Mouse (Mus musculus) neural tube, embryonic 13.5 days (tissue): ENCODE data around the gene Arhgdia. TPM values are rescaled to one million over a fixed set of nuclear protein-coding genes. Genes with fewer than 3 reads are reported as not detected.
A peak's percentile ranks its signal among the peaks of the same experiment; 100 is the strongest.
"Not testable (repeated sequence)": the region's sequence is repeated elsewhere in the genome, so short reads cannot be mapped to it uniquely, and the experiment has no call there.

Source experiments
- ATAC-seq: fragments of 200-750 bp; cut with Nextera tagmentation; 2 replicates; pipeline ENCODE4 v1.8.0; 2017; ENCODE audit warnings: low read depth, mild to moderate bottlenecking, moderate TSS enrichment, moderate library complexity
- H3K27ac ChIP-seq: fragments of 300-500 bp; sonication (generic); replicated peaks from 2 replicates; pipeline ENCODE4 v1.5.1; 2015; ENCODE audit warnings: moderate library complexity, mild to moderate bottlenecking, inconsistent platforms
- H3K27me3 ChIP-seq: fragments of 300-500 bp; sonication (generic); 2 replicates; pipeline ENCODE4 v1.6.1; 2015; ENCODE audit warnings: mild to moderate bottlenecking, inconsistent platforms
- H3K36me3 ChIP-seq: fragments of 300-500 bp; sonication (generic); 2 replicates; pipeline ENCODE4 v1.6.1; 2015; ENCODE audit warnings: mild to moderate bottlenecking, inconsistent platforms
- H3K4me1 ChIP-seq: fragments of 300-500 bp; sonication (generic); replicated peaks from 2 replicates; pipeline ENCODE4 v1.6.1; 2015; ENCODE audit warnings: inconsistent platforms
- H3K4me2 ChIP-seq: fragments of 300-500 bp; sonication (generic); 2 replicates; pipeline ENCODE4 v1.6.1; 2015; ENCODE audit warnings: inconsistent platforms, mild to moderate bottlenecking, moderate library complexity
- H3K4me3 ChIP-seq: fragments of 300-500 bp; sonication (generic); 2 replicates; pipeline ENCODE4 v1.5.1; 2015; ENCODE audit warnings: mild to moderate bottlenecking, inconsistent platforms
- H3K9ac ChIP-seq: fragments of 300-500 bp; sonication (generic); 2 replicates; pipeline ENCODE4 v1.6.1; 2015; ENCODE audit warnings: moderate library complexity, mild to moderate bottlenecking, inconsistent platforms
- H3K9me3 ChIP-seq: fragments of 300-500 bp; sonication (generic); 2 replicates; pipeline ENCODE4 v1.6.1; 2016; ENCODE audit warnings: inconsistent platforms
- WGBS: fragments of 180-500 bp; shearing (Covaris S2); methylation state at CpG from one replicate; pipeline ENCODE4 v1.1.7; 2015; 5-methylcytosine and 5-hydroxymethylcytosine counted together
- polyA plus RNA-seq: library from polyadenylated mRNA; unstranded; fragments of >200 nt; fragmentation: Nextera tagmentation; extraction: Ambion mirVana; gene quantifications from 2 replicates; pipeline ENCODE4 v1.2.1, GENCODE M21; 2015

Arhgdia gene
- polyA plus RNA-seq, 1 experiment from 2014 or later = 543 TPM

DNA sequence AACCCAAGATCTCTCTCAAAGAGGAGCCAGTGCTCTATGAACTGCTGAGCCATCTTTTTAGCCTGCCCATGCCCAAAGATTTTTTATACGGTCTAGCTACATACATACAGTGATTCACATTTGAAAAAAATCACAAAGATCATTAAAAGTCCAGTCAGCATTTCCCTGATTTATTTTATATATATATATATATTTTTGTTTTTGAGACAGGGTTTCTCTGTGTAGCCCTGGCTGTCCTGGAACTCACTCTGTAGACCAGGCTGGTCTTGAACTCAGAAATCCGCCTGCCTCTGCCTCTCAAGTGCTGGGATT, 1.5 kb upstream of the Arhgdia start:
- Histone ChIP-seq H3K27ac (0 out of 2 replicates have a peak overlapping the region, but pooled peaks have one; percentile 97), H3K36me3 (peaks cover 61% of the 10 kb centered on the region), H3K4me1 (peaks cover 35% of the 10 kb centered on the region)
- H3K4me2 ChIP-seq, H3K9me3 ChIP-seq, ATAC-seq, H3K27me3 ChIP-seq, H3K4me3 ChIP-seq, H3K9ac ChIP-seq: not testable (repeated sequence)
- 84% methylated on average over 2 of the region's 2 CpGs for WGBS

DNA sequence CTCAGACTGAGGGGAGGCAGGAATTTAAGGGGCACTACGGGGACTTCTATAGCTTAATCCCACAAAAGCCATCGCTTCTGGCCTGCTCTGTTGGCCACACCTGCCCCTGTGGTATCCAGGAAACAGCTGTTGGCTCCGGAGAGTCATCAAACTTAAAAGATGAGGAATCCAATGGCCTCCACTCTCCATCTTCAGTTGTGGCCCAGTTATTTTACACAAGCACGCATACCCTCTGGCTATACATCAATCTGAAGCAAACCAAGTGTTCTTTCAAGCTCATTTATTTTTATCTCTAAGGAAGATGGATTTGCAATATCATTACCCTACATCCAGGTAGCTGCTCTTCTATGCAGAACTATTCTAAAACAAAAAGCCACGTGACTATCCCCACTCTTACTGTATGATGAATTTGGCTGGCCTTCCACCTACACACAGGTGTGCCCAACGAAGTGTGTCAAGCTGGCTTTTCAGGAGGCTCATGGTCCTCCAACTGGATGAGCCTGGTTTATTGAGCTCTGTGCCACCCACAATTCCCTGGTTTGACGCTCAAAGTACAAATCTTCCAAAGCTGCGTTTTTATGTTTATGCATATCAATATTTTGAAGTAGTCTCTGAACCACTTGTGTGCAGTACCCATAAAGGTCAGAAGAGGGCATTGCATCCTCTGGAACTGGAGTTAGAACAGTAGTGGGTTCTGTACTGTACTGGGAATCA, 1.0 kb upstream of the Arhgdia start:
- H3K9me3 ChIP-seq = no peaks in the 10 kb centered on the region
- peaks cover 35% of the 10 kb centered on the region for H3K4me1 ChIP-seq
- no peak for ATAC-seq
- H3K4me2 ChIP-seq = peak overlapping the region; percentile 98
- H3K36me3 ChIP-seq = peaks cover 61% of the 10 kb centered on the region
- H3K9ac ChIP-seq = peak overlapping the region; percentile 97
- peak overlapping the region; percentile 97 for H3K27ac ChIP-seq
- peak overlapping the region; percentile 78 for H3K4me3 ChIP-seq
- H3K27me3 ChIP-seq = no peaks in the 10 kb centered on the region
- WGBS = 66% methylated on average over 8 of the region's 8 CpGs

DNA sequence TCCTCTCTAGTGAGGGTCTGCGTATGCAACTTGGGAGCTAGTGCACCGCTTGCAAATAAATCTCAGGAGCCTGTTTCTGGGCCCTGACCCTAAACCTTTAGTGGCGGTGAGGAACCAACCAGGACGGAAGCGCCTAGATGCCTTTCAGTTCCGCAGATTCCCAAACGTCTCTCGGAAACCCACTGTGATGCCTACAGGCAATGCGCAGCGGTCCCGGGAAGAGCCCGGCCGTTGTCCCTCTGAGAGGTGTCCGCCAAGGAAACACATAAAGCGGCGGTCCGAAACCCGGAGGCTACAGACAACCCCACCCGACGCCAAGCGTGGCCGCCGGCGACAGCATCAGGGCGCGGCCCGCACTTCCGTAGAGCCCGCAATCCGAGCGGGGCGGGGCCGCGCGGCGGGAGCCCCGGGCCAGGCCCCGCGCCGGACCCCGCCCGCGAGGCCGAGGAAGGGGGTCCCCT, 523 bp downstream of the Arhgdia start:
- peak; percentile 36; the same call in 1 of the 2 replicates for ATAC-seq
- H3K27ac ChIP-seq = peak overlapping the region; percentile 97
- peak overlapping the region; percentile 98 for H3K4me2 ChIP-seq
- peaks cover 35% of the 10 kb centered on the region for H3K4me1 ChIP-seq
- H3K9ac ChIP-seq = peak overlapping the region; percentile 97
- peaks cover 54% of the 10 kb centered on the region for H3K36me3 ChIP-seq
- no peaks in the 10 kb centered on the region for H3K9me3 ChIP-seq
- no peaks in the 10 kb centered on the region for H3K27me3 ChIP-seq
- peak overlapping the region; percentile 78 for H3K4me3 ChIP-seq
- WGBS = under 1% methylated on average over 44 of the region's 44 CpGs

DNA sequence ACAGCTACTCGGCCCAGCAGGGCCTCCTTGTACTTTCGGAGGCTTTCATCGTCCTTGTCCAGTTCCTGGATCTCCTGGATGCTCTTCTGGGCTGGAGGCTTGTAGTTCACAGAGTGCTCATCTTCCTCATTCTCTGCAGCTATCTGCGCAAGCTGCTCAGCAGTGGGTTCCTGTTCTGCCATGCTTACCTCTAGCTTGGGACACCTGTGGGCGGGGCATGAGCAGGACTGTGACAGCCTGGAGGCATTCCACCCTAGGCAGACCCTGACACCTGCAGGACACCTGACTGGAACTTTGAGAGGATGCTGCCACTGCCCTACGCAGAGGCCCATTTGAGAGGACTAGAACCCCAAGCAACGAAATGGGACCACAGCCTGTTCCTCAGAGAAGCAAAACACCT, 1.2 kb downstream of the Arhgdia start:
- H3K4me1 ChIP-seq = peaks cover 35% of the 10 kb centered on the region
- H3K9ac ChIP-seq = peak overlapping the region; percentile 97
- H3K36me3 ChIP-seq = peaks cover 47% of the 10 kb centered on the region
- H3K27ac ChIP-seq = peak overlapping the region; percentile 97
- peak overlapping the region; percentile 98 for H3K4me2 ChIP-seq
- H3K9me3 ChIP-seq = no peaks in the 10 kb centered on the region
- 63% methylated on average over 7 of the region's 7 CpGs for WGBS
- no peak for ATAC-seq
- peak overlapping the region; percentile 78 for H3K4me3 ChIP-seq
- no peaks in the 10 kb centered on the region for H3K27me3 ChIP-seq

DNA sequence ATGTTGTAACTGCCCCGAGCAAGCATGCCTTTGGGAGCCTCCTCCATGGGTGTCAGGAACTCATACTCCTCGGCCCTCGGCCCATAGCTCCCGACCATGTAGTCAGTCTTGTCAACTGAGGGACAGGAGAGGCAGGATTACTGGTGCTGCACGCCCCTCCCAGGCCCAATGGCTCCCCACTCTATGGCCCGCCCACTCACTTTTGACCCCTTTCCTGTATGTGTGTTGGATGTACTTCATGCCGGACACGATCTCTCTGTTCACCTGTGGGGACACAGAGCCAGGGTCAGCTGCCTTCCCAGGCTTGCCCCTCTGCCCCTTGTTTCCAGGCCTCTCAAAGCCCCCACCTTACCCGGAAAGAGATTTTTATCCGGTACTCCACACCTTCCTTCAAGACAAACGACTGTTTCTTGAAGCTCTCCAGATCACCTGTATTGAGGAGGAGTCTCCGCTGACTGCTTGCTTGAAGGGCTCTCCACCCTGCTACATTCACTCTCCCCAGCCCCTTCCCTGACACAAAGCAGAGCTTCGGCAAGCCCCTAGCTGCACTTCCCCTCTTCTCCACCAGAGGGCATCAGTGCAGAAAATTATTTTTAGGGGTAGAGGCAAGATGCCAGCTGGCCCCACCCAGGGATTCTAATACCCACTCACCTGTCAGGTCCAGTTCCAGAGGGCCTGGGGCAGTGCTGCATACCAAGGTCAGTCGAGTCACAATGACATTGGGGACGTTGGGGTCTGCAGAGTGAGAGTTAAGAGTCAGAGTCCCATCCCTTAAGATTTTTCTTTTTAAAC, 1.9 kb downstream of the Arhgdia start:
- Histone ChIP-seq H3K9me3 (no peaks in the 10 kb centered on the region), H3K27me3 (no peaks in the 10 kb centered on the region), H3K4me1 (peaks cover 40% of the 10 kb centered on the region), H3K4me3 (peak overlapping the region; percentile 78), H3K36me3 (peaks cover 40% of the 10 kb centered on the region), H3K4me2 (peak overlapping the region; percentile 98), H3K9ac (peak overlapping the region; percentile 97), H3K27ac (peak overlapping the region; percentile 97; the same call in 1 of the 2 replicates)
- no peak for ATAC-seq
- 72% methylated on average over 15 of the region's 15 CpGs for WGBS

DNA sequence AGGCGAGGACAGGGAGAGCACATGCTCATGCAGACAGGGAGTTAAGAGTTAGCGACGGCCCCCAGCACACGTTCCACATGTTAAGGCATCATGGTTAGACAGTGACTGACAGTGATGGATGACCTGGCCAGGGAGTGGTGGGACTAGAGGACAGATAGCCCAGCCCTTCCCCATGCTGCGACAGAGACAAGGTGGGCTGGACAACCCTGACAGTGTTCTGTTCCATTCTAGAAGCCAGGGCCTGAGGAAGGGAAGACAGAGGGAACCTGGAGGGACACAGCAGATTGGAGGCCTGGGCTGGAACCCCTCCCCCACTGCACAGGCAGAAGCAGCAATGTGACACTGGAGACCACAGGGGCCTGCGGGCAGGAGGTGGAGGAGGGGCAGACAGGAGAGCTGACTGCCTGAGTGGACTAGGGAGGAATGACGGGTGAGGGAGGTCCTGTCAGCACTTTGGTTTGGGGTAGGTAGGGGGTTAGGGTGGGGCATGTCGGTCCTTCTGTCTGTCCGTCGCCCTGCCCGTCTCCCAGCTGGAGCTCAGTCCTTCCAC, 2.7 kb downstream of the Arhgdia start:
- H3K9ac ChIP-seq = peak overlapping the region; percentile 97
- 0 out of 2 replicates have a peak overlapping the region, but pooled peaks have one; percentile 97 for H3K27ac ChIP-seq

DNA sequence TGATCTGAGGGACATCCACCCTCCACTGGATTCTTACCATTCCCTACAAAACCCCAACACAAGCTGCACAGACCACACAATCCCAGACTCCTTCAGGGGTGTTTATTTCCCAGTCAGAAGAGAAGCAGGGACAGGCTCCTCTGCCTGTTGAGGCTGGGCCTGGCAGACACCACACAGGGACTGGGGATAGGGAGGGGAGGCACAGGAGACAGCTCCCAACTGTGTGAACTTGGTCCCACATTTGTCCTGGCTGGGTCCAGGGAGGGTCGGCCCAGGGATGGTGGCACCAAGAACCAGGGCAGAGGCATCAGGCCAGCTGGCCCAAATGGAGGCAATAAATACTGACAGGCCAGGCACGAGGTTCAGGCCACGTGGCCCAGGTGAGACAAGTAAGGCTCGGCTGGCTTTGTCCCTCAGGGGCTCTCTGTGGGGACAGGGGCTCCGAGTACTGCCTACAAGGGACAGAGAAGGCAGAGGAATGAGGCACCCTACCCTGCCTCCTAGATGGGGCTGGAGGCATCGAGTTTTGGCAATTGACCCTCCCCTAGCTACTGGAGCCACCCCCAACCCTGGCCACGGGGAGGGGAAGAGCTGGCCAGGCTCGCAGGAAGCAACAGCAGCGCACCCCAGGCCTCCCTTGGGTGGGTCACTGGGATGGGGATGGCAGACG, 3.3 kb downstream of the Arhgdia start:
- peaks cover 32% of the 10 kb centered on the region for H3K36me3 ChIP-seq
- H3K27me3 ChIP-seq = no peaks in the 10 kb centered on the region
- H3K4me3 ChIP-seq = no peak overlapping the region
- no peaks in the 10 kb centered on the region for H3K9me3 ChIP-seq
- H3K27ac ChIP-seq = 0 out of 2 replicates have a peak overlapping the region, but pooled peaks have one; percentile 10
- H3K4me2 ChIP-seq = no peak overlapping the region
- 86% methylated on average over 10 of the region's 10 CpGs for WGBS
- ATAC-seq = no peak
- 0 out of 2 replicates have a peak overlapping the region, but pooled peaks have one; percentile 97 for H3K9ac ChIP-seq
- peaks cover 49% of the 10 kb centered on the region for H3K4me1 ChIP-seq

More for the DNA sequence above, 2.7 kb downstream of the Arhgdia start:
- H3K4me1 ChIP-seq = peaks cover 47% of the 10 kb centered on the region
- no peak overlapping the region for H3K4me3 ChIP-seq
- no peak for ATAC-seq
- no peaks in the 10 kb centered on the region for H3K9me3 ChIP-seq
- H3K27me3 ChIP-seq = no peaks in the 10 kb centered on the region
- 87% methylated on average over 11 of the region's 11 CpGs for WGBS
- H3K4me2 ChIP-seq = no peak overlapping the region
- peaks cover 32% of the 10 kb centered on the region for H3K36me3 ChIP-seq

DNA sequence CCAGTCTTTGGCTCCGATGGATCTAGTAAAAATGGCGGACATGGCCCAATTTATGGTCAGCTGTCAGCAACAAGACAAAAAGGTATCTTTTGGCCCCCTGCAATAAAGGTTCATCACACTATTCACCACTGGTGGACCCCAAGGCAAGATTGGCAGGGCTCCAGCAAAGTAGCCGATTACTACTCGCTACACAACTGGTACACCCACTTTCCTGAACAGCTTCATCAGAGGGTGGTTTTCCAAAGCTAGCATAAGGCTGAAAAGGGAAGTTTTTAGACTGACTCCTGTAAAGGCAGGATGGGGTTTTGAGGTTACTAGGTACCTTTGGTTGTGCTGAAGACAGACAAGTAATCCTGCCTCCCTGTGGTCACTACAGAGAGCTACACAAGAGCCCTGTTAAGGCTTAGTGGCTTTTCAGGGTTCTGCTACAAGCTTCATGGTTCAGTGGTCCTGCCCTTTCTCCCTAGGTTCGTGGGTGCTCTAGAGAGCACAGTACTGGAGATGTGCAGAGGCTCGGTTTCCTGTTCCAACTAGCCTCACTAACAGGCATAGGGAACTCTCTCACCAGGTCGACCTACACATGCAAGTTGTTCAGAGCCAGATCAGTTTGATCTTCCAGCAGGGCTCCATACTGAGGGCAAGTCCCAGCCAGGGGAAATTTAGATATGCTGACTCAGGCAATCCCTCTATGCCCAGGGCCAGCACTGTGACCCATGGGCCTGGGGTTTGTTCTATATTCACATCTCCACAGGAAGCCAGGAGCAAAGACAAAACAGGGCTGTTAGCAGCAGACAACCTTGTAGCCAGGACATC, 4.0 kb downstream of the Arhgdia start:
- 84% methylated on average over 7 of the region's 7 CpGs for WGBS
- no peak overlapping the region for H3K4me3 ChIP-seq
- H3K27ac ChIP-seq = no peak overlapping the region
- H3K9ac ChIP-seq = no peak overlapping the region
- no peaks in the 10 kb centered on the region for H3K9me3 ChIP-seq
- H3K36me3 ChIP-seq = peaks cover 32% of the 10 kb centered on the region
- ATAC-seq = no peak
- no peaks in the 10 kb centered on the region for H3K27me3 ChIP-seq
- H3K4me1 ChIP-seq = peaks cover 47% of the 10 kb centered on the region
- H3K4me2 ChIP-seq = no peak overlapping the region

DNA sequence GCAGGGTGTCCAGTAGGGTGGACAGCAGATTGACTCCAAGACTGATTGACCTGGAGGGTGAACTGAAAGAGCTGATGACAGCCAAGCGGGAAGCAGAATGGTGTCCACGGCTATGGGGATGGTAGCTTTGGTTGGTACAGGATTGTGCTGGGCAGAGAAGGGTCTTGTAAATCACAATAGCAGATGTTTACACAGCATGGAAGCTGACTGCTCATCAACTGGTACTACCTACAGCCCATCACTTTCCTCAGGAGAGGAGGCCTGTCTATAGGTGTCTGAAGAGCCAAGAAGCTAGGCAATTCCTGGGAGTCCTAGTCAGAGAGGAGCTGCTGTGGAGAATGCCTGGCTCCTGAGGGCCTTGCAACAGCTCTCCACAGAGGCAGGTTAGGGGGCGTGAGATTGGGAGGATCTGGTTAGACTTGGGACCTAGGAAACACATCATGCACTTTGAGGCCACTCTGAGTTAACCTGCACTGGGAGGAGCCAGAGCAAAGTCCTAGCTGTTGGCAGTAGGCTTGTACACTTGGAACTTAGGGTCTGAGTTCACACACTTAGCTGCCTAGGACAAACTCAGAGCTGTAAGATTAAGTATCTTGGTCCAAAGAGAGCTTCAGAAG, 5.0 kb downstream of the Arhgdia start:
- 91% methylated on average over 3 of the region's 3 CpGs for WGBS
- no peaks in the 10 kb centered on the region for H3K9me3 ChIP-seq
- no peak overlapping the region for H3K27ac ChIP-seq
- H3K9ac ChIP-seq = no peak overlapping the region
- no peaks in the 10 kb centered on the region for H3K27me3 ChIP-seq
- no peak overlapping the region for H3K4me3 ChIP-seq
- H3K36me3 ChIP-seq = peaks cover 32% of the 10 kb centered on the region
- ATAC-seq = no peak
- no peak overlapping the region for H3K4me2 ChIP-seq
- H3K4me1 ChIP-seq = peaks cover 48% of the 10 kb centered on the region

DNA sequence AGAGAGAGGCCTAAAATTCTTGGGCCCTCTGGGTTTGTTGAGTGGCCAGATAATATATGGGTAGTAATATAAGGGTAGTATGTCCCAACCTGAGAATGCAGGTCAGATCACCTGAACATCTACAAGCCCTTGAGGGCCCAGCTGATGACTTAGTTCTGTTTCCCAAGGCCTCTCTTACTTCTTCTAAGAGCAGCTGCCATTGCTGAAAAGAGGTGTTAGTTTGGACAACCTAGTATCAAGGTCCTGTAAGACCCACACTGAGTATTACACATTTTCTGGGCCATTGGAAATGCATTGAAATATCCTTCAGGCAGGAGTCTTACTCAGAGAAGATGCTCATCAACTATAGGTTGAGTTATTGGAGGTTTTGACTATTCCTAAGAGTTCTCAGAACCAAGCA, 5.5 kb downstream of the Arhgdia start:
- peaks cover 53% of the 10 kb centered on the region for H3K4me1 ChIP-seq
- H3K9me3 ChIP-seq = no peaks in the 10 kb centered on the region
- no peaks in the 10 kb centered on the region for H3K27me3 ChIP-seq
- no peak overlapping the region for H3K4me3 ChIP-seq
- H3K9ac ChIP-seq = no peak overlapping the region
- no peak for ATAC-seq
- H3K4me2 ChIP-seq = no peak overlapping the region
- no peak overlapping the region for H3K27ac ChIP-seq
- peaks cover 37% of the 10 kb centered on the region for H3K36me3 ChIP-seq

DNA sequence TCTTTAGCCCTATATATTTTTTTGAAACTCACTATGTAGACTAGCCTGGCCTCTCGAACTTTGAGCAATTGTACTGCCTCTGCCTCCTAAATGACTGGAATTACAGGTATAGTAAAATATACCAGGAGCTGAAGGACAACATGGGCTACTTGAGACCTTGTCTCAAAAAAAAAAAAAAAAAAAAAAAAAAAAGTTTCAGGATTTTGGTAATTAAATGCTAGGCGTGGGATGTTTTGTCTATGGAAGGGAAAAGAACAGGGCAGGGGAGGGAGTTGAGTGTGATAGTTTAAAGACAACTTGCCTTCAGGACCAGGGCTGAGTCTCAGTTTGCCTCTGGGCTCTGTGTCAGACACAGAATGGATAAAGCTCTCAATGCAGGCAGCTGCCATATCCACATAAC, 6.4 kb downstream of the Arhgdia start:
- peaks cover 48% of the 10 kb centered on the region for H3K4me1 ChIP-seq
- no peaks in the 10 kb centered on the region for H3K9me3 ChIP-seq
- no peak for ATAC-seq
- H3K9ac ChIP-seq = 0 out of 2 replicates have a peak overlapping the region, but pooled peaks have one; percentile 84
- peaks cover 46% of the 10 kb centered on the region for H3K36me3 ChIP-seq
- no peak overlapping the region for H3K4me2 ChIP-seq
- no peak overlapping the region for H3K27ac ChIP-seq
- 76% methylated on average over 2 of the region's 2 CpGs for WGBS
- H3K4me3 ChIP-seq = no peak overlapping the region
- H3K27me3 ChIP-seq = no peaks in the 10 kb centered on the region
